Mouse (Mus musculus) embryonic facial prominence, embryonic 12.5 days (tissue): ENCODE measurements around the gene Ankrd13d. TPM values are rescaled to one million over a fixed set of nuclear protein-coding genes. Genes with fewer than 3 reads are reported as not detected.

Experiments
- microRNA-seq: library from miRNA; unstranded; fragments of <30 nt; microRNA quantifications from one replicate; pipeline ENCODE4, GENCODE M21; 2017
- polyA plus RNA-seq: library from polyadenylated mRNA; unstranded; fragments of >200 nt; fragmentation: Nextera tagmentation; extraction: Ambion mirVana; gene quantifications from 2 replicates; pipeline ENCODE4 v1.2.1, GENCODE M21; 2016

Gene Ankrd13d
- polyA plus RNA-seq, 1 experiment from 2014 or later = 11.0 TPM

Small RNAs within 50 kb of the gene (microRNA-seq; reads per million reads assigned to microRNA genes)
- not detected for gene Mir6985

Other genes with a start within 250 kb of the Ankrd13d start
- gene Gstp1, start 245.2 kb downstream of the Ankrd13d start, polyA plus RNA-seq = 540 and 544 TPM in 2 replicates
- 2.8 and 11.5 TPM in 2 replicates for gene Gstp2, start 237.1 kb downstream of the Ankrd13d start, polyA plus RNA-seq
- gene Gstp3, start 223.6 kb downstream of the Ankrd13d start, polyA plus RNA-seq = not detected in 2 replicates
- gene Cabp2, start 201.6 kb downstream of the Ankrd13d start, polyA plus RNA-seq = 0.22 TPM in 1 of 2 replicates, not detected in the other
- 55.6 and 55.7 TPM in 2 replicates for gene Cdk2ap2, start 186.0 kb downstream of the Ankrd13d start, polyA plus RNA-seq
- 8.9 and 10.9 TPM in 2 replicates for gene Pitpnm1, start 183.1 kb downstream of the Ankrd13d start, polyA plus RNA-seq
- 85.2 and 90.8 TPM in 2 replicates for gene Aip, start 157.3 kb downstream of the Ankrd13d start, polyA plus RNA-seq
- not detected in 2 replicates for gene Gpr152, start 143.3 kb downstream of the Ankrd13d start, polyA plus RNA-seq
- gene Cabp4, start 139.1 kb downstream of the Ankrd13d start, polyA plus RNA-seq = not detected in 2 replicates
- 128 and 135 TPM in 2 replicates for gene Coro1b, start 134.5 kb downstream of the Ankrd13d start, polyA plus RNA-seq
- 0.89 and 2.1 TPM in 2 replicates for gene Ptprcap, start 129.5 kb downstream of the Ankrd13d start, polyA plus RNA-seq
- 59.7 and 71.7 TPM in 2 replicates for gene Rps6kb2, start 119.8 kb downstream of the Ankrd13d start, polyA plus RNA-seq
- 2.6 and 3.7 TPM in 2 replicates for gene Carns1, start 107.7 kb downstream of the Ankrd13d start, polyA plus RNA-seq
- 1.2 and 1.9 TPM in 2 replicates for gene Tbc1d10c, start 91.9 kb downstream of the Ankrd13d start, polyA plus RNA-seq
- 782 and 783 TPM in 2 replicates for gene Ppp1ca, start 91.1 kb downstream of the Ankrd13d start, polyA plus RNA-seq
- gene Rad9a, start 81.5 kb downstream of the Ankrd13d start, polyA plus RNA-seq = 42.7 and 45.2 TPM in 2 replicates
- gene Clcf1, start 68.9 kb downstream of the Ankrd13d start, polyA plus RNA-seq = 8.5 and 9.7 TPM in 2 replicates
- gene AC109138.7, start 68.8 kb downstream of the Ankrd13d start, polyA plus RNA-seq = not detected in 2 replicates
- 14.9 and 21.6 TPM in 2 replicates for gene Pold4, start 51.2 kb downstream of the Ankrd13d start, polyA plus RNA-seq
- gene Ssh3, start 14.0 kb downstream of the Ankrd13d start, polyA plus RNA-seq = 11.1 and 11.5 TPM in 2 replicates
- gene Grk2, start 23.1 kb upstream of the Ankrd13d start, polyA plus RNA-seq = 15.0 and 19.0 TPM in 2 replicates
- gene Kdm2a, start 115.1 kb upstream of the Ankrd13d start, polyA plus RNA-seq = 61.6 and 65.4 TPM in 2 replicates
- gene Rhod, start 156.3 kb upstream of the Ankrd13d start, polyA plus RNA-seq = 36.6 and 47.2 TPM in 2 replicates
- 2.1 and 2.3 TPM in 2 replicates for gene Syt12, start 194.3 kb upstream of the Ankrd13d start, polyA plus RNA-seq
- gene 2010003K11Rik, start 215.4 kb upstream of the Ankrd13d start, polyA plus RNA-seq = not detected in 2 replicates
- gene Pcx, start 227.3 kb upstream of the Ankrd13d start, polyA plus RNA-seq = 30.6 and 32.1 TPM in 2 replicates